In the genomic region with DNA sequence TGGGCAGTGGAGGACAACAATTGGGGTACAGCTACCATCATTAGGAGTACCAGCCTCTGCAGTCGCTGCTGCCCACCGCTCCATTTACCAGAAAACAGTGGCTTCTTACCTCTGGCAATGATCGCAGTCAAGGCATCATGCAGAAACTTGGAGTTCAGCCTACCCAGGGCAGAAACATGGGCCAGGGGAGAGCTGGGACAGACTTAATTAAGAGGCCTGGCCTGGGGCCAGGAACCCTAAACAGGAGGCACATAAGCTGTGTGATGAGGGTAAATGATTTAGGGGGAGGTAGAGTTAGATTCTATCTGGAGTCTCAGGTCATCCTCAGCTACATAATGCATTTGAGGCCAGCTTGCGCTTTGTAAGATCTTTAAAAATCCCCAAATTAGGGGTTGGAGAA, we compare ENCODE assay signal across 12 mouse cellular contexts. TPM values are rescaled to one million over a fixed set of nuclear protein-coding genes. Genes with fewer than 3 reads are reported as not detected.
DNase-seq lines count a peak whose midpoint lies in the region; ATAC-seq and TF ChIP-seq lines count a peak whose summit lies in the region.
"Had no signal": no experiment of that assay in that cellular context is flagged by ENCODE, and none has a peak within 500 bp of the region (broad histone marks: within the 10 kb centered on the region; RNA-seq: fewer than 3 reads in every experiment).

No protein-coding gene starts in this region.

- peaks cover 63% of the 10 kb centered on the region for H3K36me3 ChIP-seq in embryonic facial prominence, embryonic 13.5 days
- peaks cover 66% of the 10 kb centered on the region for H3K36me3 ChIP-seq in embryonic facial prominence, embryonic 10.5 days (replicated peaks)
- H3K36me3 ChIP-seq in heart, embryonic 16.5 days (ENCODE audit: control insufficient read depth, insufficient read depth) = peaks cover 31% of the 10 kb centered on the region
- peaks cover 47% of the 10 kb centered on the region for H3K36me3 ChIP-seq in neural tube, embryonic 14.5 days (ENCODE audit: control insufficient read depth, insufficient read depth, low read length)
- peaks cover 44% of the 10 kb centered on the region for H3K36me3 ChIP-seq in small intestine, adult 2 months (ENCODE audit: control insufficient read depth, insufficient read depth, low read length)

- no peak for DNase-seq in embryonic facial prominence, embryonic 10.5 days (ENCODE audit: low spot score)
- DNase-seq in heart, postnatal 10 days = no peak
- DNase-seq in neural tube, embryonic 10.5 days (ENCODE audit: extremely low spot score, low spot score) = no peak
- no peak for DNase-seq in thymus, postnatal 14 days
- DNase-seq: adrenal gland, adult 8-10 months; kidney, adult 18-20 months; liver, postnatal 0 days; lung, postnatal 36 days had no signal

- WGBS in embryonic facial prominence, embryonic 13.5 days = 92% methylated on average over 4 of the region's 4 CpGs
- whole genome bisulfite sequencing in embryonic facial prominence, embryonic 10.5 days = 95% methylated on average over 4 of the region's 4 CpGs
- WGBS in heart, embryonic 16.5 days = 85% methylated on average over 4 of the region's 4 CpGs
- 79% methylated on average over 4 of the region's 4 CpGs for WGBS in neural tube, embryonic 14.5 days
- WGBS in small intestine, adult 2 months = 93% methylated on average over 4 of the region's 4 CpGs

- no peak overlapping the region for H3K4me2 ChIP-seq in embryonic facial prominence, embryonic 13.5 days
- H3K4me2 ChIP-seq in heart, embryonic 16.5 days (ENCODE audit: low read depth, low read length) = no peak overlapping the region
- H3K4me2 ChIP-seq in neural tube, embryonic 14.5 days (ENCODE audit: low read depth, low read length) = no peak overlapping the region

- H3K27ac ChIP-seq in embryonic facial prominence, embryonic 13.5 days = no peak overlapping the region
- no peak overlapping the region for H3K27ac ChIP-seq in embryonic facial prominence, embryonic 10.5 days (replicated peaks)
- H3K27ac ChIP-seq in heart, embryonic 16.5 days (ENCODE audit: low read length) = peak overlapping the region; percentile 80
- no peak overlapping the region for H3K27ac ChIP-seq in neural tube, embryonic 14.5 days (ENCODE audit: low read depth, low read length)
- peak overlapping the region; percentile 99; the same call in 1 of the 2 replicates for H3K27ac ChIP-seq in small intestine, adult 2 months (ENCODE audit: insufficient read depth, low read depth, low read length)

- H3K27me3 ChIP-seq in embryonic facial prominence, embryonic 13.5 days = no peaks in the 10 kb centered on the region
- H3K27me3 ChIP-seq in embryonic facial prominence, embryonic 10.5 days (replicated peaks; ENCODE audit: low read depth, poor library complexity, severe bottlenecking) = no peaks in the 10 kb centered on the region
- H3K27me3 ChIP-seq in heart, embryonic 16.5 days (ENCODE audit: control insufficient read depth, insufficient read depth, low read length) = no peaks in the 10 kb centered on the region
- no peaks in the 10 kb centered on the region for H3K27me3 ChIP-seq in neural tube, embryonic 14.5 days (ENCODE audit: control insufficient read depth, insufficient read depth, low read length)
- no peaks in the 10 kb centered on the region for H3K27me3 ChIP-seq in small intestine, adult 2 months (ENCODE audit: control insufficient read depth, insufficient read depth, low read length)

- intact Hi-C loops in heart, postnatal 10 days (cut with DNase I) = no loop called here

- no peak for ATAC-seq in embryonic facial prominence, embryonic 13.5 days (ENCODE audit: insufficient number of reproducible peaks, insufficient read depth, low FRiP score, low TSS enrichment, low read depth)
- ATAC-seq in heart, embryonic 16.5 days (replicated peaks; ENCODE audit: extremely low read depth, insufficient read depth, low FRiP score) = no peak
- ATAC-seq in neural tube, embryonic 14.5 days (ENCODE audit: low read depth) = no peak
- ATAC-seq: liver, postnatal 0 days had no signal

- 0 out of 2 replicates have a peak overlapping the region, but pooled peaks have one; percentile 32 for H3K9ac ChIP-seq in embryonic facial prominence, embryonic 13.5 days
- H3K9ac ChIP-seq in heart, embryonic 16.5 days (ENCODE audit: low read length) = peak overlapping the region; percentile 22; the same call in 1 of the 2 replicates
- peak overlapping the region; percentile 11; the same call in 1 of the 2 replicates for H3K9ac ChIP-seq in neural tube, embryonic 14.5 days (replicated peaks; ENCODE audit: low read depth, low read length)
- H3K9ac ChIP-seq: liver, postnatal 0 days had no signal

- no peaks in the 10 kb centered on the region for H3K9me3 ChIP-seq in embryonic facial prominence, embryonic 13.5 days
- H3K9me3 ChIP-seq in embryonic facial prominence, embryonic 10.5 days = no peaks in the 10 kb centered on the region
- H3K9me3 ChIP-seq in heart, embryonic 16.5 days (replicated peaks; ENCODE audit: control insufficient read depth, low read length) = no peaks in the 10 kb centered on the region
- no peaks in the 10 kb centered on the region for H3K9me3 ChIP-seq in neural tube, embryonic 14.5 days (ENCODE audit: control insufficient read depth, low read length)

- H3K4me1 ChIP-seq in embryonic facial prominence, embryonic 13.5 days = peaks cover 7% of the 10 kb centered on the region
- peaks cover 13% of the 10 kb centered on the region for H3K4me1 ChIP-seq in embryonic facial prominence, embryonic 10.5 days
- H3K4me1 ChIP-seq in heart, embryonic 16.5 days (ENCODE audit: control insufficient read depth, insufficient read depth, low read length) = peaks cover 30% of the 10 kb centered on the region
- H3K4me1 ChIP-seq in neural tube, embryonic 14.5 days (ENCODE audit: control insufficient read depth, insufficient read depth, low read length) = peaks cover 7% of the 10 kb centered on the region
- H3K4me1 ChIP-seq in small intestine, adult 2 months (ENCODE audit: control insufficient read depth, insufficient read depth, insufficient read length, low read length) = peaks cover 36% of the 10 kb centered on the region

- no peak overlapping the region for H3K4me3 ChIP-seq in embryonic facial prominence, embryonic 13.5 days
- H3K4me3 ChIP-seq in embryonic facial prominence, embryonic 10.5 days = no peak overlapping the region
- H3K4me3 ChIP-seq in heart, embryonic 16.5 days (ENCODE audit: low read length) = no peak overlapping the region
- H3K4me3 ChIP-seq in neural tube, embryonic 14.5 days (ENCODE audit: low read depth, low read length) = no peak overlapping the region
- no peak overlapping the region for H3K4me3 ChIP-seq in small intestine, adult 2 months (ENCODE audit: low read depth, low read length)

- TF ChIP-seq POLR2A in small intestine, adult 2 months (IDR thresholded peaks at IDR 0.05; ENCODE audit: low read depth, low read length) = no peak

- no peak for TF ChIP-seq CTCF in small intestine, adult 2 months (IDR thresholded peaks at IDR 0.05; ENCODE audit: extremely low read depth, insufficient read length, insufficient replicate concordance, low read depth, low read length)

RNA-seq across cellular contexts. Expression of gene Mpi, which starts 3.4 kb away (rescaled TPM):
- polyA plus RNA-seq in embryonic facial prominence, embryonic 13.5 days (2015; fragmentation: Nextera tagmentation; extraction: Ambion mirVana) = 47.1 and 48.8 TPM in 2 replicates
- 58.7 and 61.7 TPM in 2 replicates for polyA plus RNA-seq in embryonic facial prominence, embryonic 10.5 days (2016; fragmentation: Nextera tagmentation; extraction: Ambion mirVana)
- 89.8 and 95.6 TPM in 2 replicates for polyA plus RNA-seq in heart, embryonic 16.5 days (2015; fragmentation: Nextera tagmentation; extraction: Ambion mirVana)
- total RNA-seq in heart, postnatal 10 days (2021) = 100 to 1,000 TPM; 129 to 131 TPM
- 60.7 and 62.1 TPM in 2 replicates for polyA plus RNA-seq in neural tube, embryonic 14.5 days (2014; fragmentation: Nextera tagmentation; extraction: Ambion mirVana)
- 51.8 and 117 TPM in 2 replicates for polyA plus RNA-seq in small intestine, adult 2 months (2012; rRNA removed)

RNA-seq across cellular contexts. Expression of gene Scamp2, which starts 11.6 kb away (rescaled TPM):
- 54.2 and 61.7 TPM in 2 replicates for polyA plus RNA-seq in embryonic facial prominence, embryonic 13.5 days (2015; fragmentation: Nextera tagmentation; extraction: Ambion mirVana)
- polyA plus RNA-seq in embryonic facial prominence, embryonic 10.5 days (2016; fragmentation: Nextera tagmentation; extraction: Ambion mirVana) = 44.1 and 45.3 TPM in 2 replicates
- polyA plus RNA-seq in heart, embryonic 16.5 days (2015; fragmentation: Nextera tagmentation; extraction: Ambion mirVana) = 52.3 and 53.4 TPM in 2 replicates
- total RNA-seq in heart, postnatal 10 days (2021) = 10 to 100 TPM; 34.3 to 35.4 TPM
- polyA plus RNA-seq in neural tube, embryonic 14.5 days (2014; fragmentation: Nextera tagmentation; extraction: Ambion mirVana) = 46.1 and 48.9 TPM in 2 replicates
- polyA plus RNA-seq in small intestine, adult 2 months (2012; rRNA removed) = 89.7 and 207 TPM in 2 replicates

RNA-seq across cellular contexts. Expression of gene Fam219b, which starts 11.9 kb away (rescaled TPM):
- 25.1 and 28.9 TPM in 2 replicates for polyA plus RNA-seq in embryonic facial prominence, embryonic 13.5 days (2015; fragmentation: Nextera tagmentation; extraction: Ambion mirVana)
- polyA plus RNA-seq in embryonic facial prominence, embryonic 10.5 days (2016; fragmentation: Nextera tagmentation; extraction: Ambion mirVana) = 17.1 and 17.7 TPM in 2 replicates
- 12.7 and 13.4 TPM in 2 replicates for polyA plus RNA-seq in heart, embryonic 16.5 days (2015; fragmentation: Nextera tagmentation; extraction: Ambion mirVana)
- total RNA-seq in heart, postnatal 10 days (2021) = 1 to 10 TPM; 8.0 to 9.1 TPM
- 23.7 and 24.0 TPM in 2 replicates for polyA plus RNA-seq in neural tube, embryonic 14.5 days (2014; fragmentation: Nextera tagmentation; extraction: Ambion mirVana)
- polyA plus RNA-seq in small intestine, adult 2 months (2012; rRNA removed) = 6.0 and 8.2 TPM in 2 replicates

RNA-seq across cellular contexts. Expression of gene Cox5a, which starts 28.1 kb away (rescaled TPM):
- polyA plus RNA-seq in embryonic facial prominence, embryonic 13.5 days (2015; fragmentation: Nextera tagmentation; extraction: Ambion mirVana) = 473 and 528 TPM in 2 replicates
- 664 and 702 TPM in 2 replicates for polyA plus RNA-seq in embryonic facial prominence, embryonic 10.5 days (2016; fragmentation: Nextera tagmentation; extraction: Ambion mirVana)
- 1,790 and 1,803 TPM in 2 replicates for polyA plus RNA-seq in heart, embryonic 16.5 days (2015; fragmentation: Nextera tagmentation; extraction: Ambion mirVana)
- total RNA-seq in heart, postnatal 10 days (2021) = 1,000 to 10,000 TPM; 2,186 to 2,217 TPM
- 936 and 1,022 TPM in 2 replicates for polyA plus RNA-seq in neural tube, embryonic 14.5 days (2014; fragmentation: Nextera tagmentation; extraction: Ambion mirVana)
- 952 and 1,569 TPM in 2 replicates for polyA plus RNA-seq in small intestine, adult 2 months (2012; rRNA removed)

RNA-seq across cellular contexts. Expression of gene Ulk3, which starts 40.1 kb away (rescaled TPM):
- 20.3 and 26.9 TPM in 2 replicates for polyA plus RNA-seq in embryonic facial prominence, embryonic 13.5 days (2015; fragmentation: Nextera tagmentation; extraction: Ambion mirVana)
- polyA plus RNA-seq in embryonic facial prominence, embryonic 10.5 days (2016; fragmentation: Nextera tagmentation; extraction: Ambion mirVana) = 13.3 and 16.4 TPM in 2 replicates
- 17.9 and 20.1 TPM in 2 replicates for polyA plus RNA-seq in heart, embryonic 16.5 days (2015; fragmentation: Nextera tagmentation; extraction: Ambion mirVana)
- 10 to 100 TPM in 1 of 2 experiments, 1 to 10 TPM in 1; 8.3 to 10.1 TPM for total RNA-seq in heart, postnatal 10 days (2021)
- polyA plus RNA-seq in neural tube, embryonic 14.5 days (2014; fragmentation: Nextera tagmentation; extraction: Ambion mirVana) = 26.1 and 28.4 TPM in 2 replicates
- polyA plus RNA-seq in small intestine, adult 2 months (2012; rRNA removed) = 8.7 and 14.0 TPM in 2 replicates

Comparison
In these comparisons a context has a peak if more than half of its experiments do, and no peak if none do; other contexts are left out.
1. H3K27ac ChIP-seq: peak in heart, embryonic 16.5 days (single experiment) and small intestine, adult 2 months (single experiment); none in embryonic facial prominence, embryonic 13.5 days (single experiment), embryonic facial prominence, embryonic 10.5 days (single experiment) and neural tube, embryonic 14.5 days (single experiment).
2. Peak in every context shown above with its lines, with median percentiles within 50 percentile points of each other: H3K9ac ChIP-seq.